24 mouse cellular contexts compared by ENCODE assay signal in the genomic region with DNA sequence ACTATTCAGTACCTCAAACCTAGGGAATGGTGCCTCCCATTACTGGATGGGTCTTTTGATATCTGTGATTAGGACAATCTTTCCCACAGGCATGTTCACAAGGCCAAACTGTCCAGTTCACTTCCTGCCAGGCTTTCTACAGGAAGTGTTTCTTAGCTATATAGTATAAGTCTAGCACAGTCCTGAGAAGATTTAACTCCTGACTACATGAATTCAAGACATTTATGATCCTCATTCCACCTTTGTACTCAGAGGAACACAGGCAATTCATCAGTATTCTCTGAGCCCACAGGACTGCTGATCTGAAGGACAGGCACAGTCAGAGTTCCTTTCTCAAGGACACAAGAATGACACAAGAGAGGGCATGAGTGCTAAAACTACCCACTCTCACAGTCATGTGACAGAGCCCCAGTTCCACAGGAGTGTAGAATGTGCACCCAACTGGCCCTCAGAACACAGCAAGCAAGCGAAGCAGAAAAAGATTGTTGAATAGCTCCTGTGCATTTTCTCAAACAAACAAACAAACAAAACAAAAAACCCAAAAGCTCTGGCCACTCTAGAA. TPM values are rescaled to one million over a fixed set of nuclear protein-coding genes. Genes with fewer than 3 reads are reported as not detected.
DNase-seq lines count a peak whose midpoint lies in the region; ATAC-seq and TF ChIP-seq lines count a peak whose summit lies in the region.
"Had no signal": no experiment of that assay in that cellular context is flagged by ENCODE, and none has a peak within 500 bp of the region (broad histone marks: within the 10 kb centered on the region; RNA-seq: fewer than 3 reads in every experiment).

No protein-coding gene starts in this region.

- no peaks in the 10 kb centered on the region for H3K36me3 ChIP-seq in intestine, embryonic 16.5 days (ENCODE audit: control insufficient read depth, insufficient read depth, low read length)
- H3K36me3 ChIP-seq in intestine, embryonic 15.5 days, result no peaks in the 10 kb centered on the region
- no peaks in the 10 kb centered on the region for H3K36me3 ChIP-seq in intestine, postnatal 0 days (ENCODE audit: control insufficient read depth, insufficient read depth)
- H3K36me3 ChIP-seq: embryonic facial prominence, embryonic 10.5 days; embryonic facial prominence, embryonic 12.5 days; forebrain, embryonic 15.5 days; G1E had no signal

- peak; percentile 46 to 75 for DNase-seq in adrenal gland, adult (ENCODE audit: inconsistent age in 2 of 2, low spot score in 1 of 2)
- DNase-seq in adrenal gland, adult 18-20 months (ENCODE audit: low spot score in 2 of 2), result no peak
- peak; percentile 28 for DNase-seq in adrenal gland, postnatal 36 days
- no peak for DNase-seq in adrenal gland, postnatal 14 days
- DNase-seq: adrenal gland, postnatal 25 days; B cell, adult 2 months; cerebellum, adult 11-12 months; cerebellum, adult 2 months; cerebellum, adult 9-10 months; cerebellum, postnatal 10 days; cerebellum, postnatal 25 days; forebrain, postnatal 0 days had no signal

- H3K4me1 ChIP-seq in intestine, embryonic 16.5 days (ENCODE audit: control insufficient read depth, insufficient read depth, low read length), result no peaks in the 10 kb centered on the region
- no peaks in the 10 kb centered on the region for H3K4me1 ChIP-seq in intestine, embryonic 15.5 days (replicated peaks)
- H3K4me1 ChIP-seq in intestine, postnatal 0 days (replicated peaks; ENCODE audit: control insufficient read depth, insufficient read depth, low read length), result no peaks in the 10 kb centered on the region
- H3K4me1 ChIP-seq: embryonic facial prominence, embryonic 10.5 days; embryonic facial prominence, embryonic 12.5 days; forebrain, embryonic 13.5 days; forebrain, embryonic 15.5 days had no signal

- H3K4me3 ChIP-seq in intestine, embryonic 16.5 days (ENCODE audit: low read length), result no peak overlapping the region
- H3K4me3 ChIP-seq in intestine, embryonic 15.5 days (replicated peaks), result no peak overlapping the region
- no peak overlapping the region for H3K4me3 ChIP-seq in intestine, postnatal 0 days (ENCODE audit: low read depth, low read length)
- H3K4me3 ChIP-seq: embryonic facial prominence, embryonic 10.5 days; embryonic facial prominence, embryonic 12.5 days; forebrain, embryonic 13.5 days; forebrain, embryonic 15.5 days had no signal

- 100% methylated on average over 1 of the region's 1 CpGs for WGBS in intestine, embryonic 16.5 days
- 95% methylated on average over 1 of the region's 1 CpGs for WGBS in intestine, embryonic 15.5 days
- 100% methylated on average over 1 of the region's 1 CpGs for WGBS in intestine, postnatal 0 days

- H3K4me2 ChIP-seq in intestine, embryonic 16.5 days (ENCODE audit: low read depth, low read length), result no peak overlapping the region
- H3K4me2 ChIP-seq in intestine, embryonic 15.5 days (replicated peaks), result no peak overlapping the region
- H3K4me2 ChIP-seq in intestine, postnatal 0 days (replicated peaks; ENCODE audit: low read depth), result no peak overlapping the region
- H3K4me2 ChIP-seq: embryonic facial prominence, embryonic 12.5 days; forebrain, embryonic 13.5 days; forebrain, embryonic 15.5 days had no signal

- H3K9ac ChIP-seq in intestine, embryonic 16.5 days (ENCODE audit: low read depth, low read length), result no peak overlapping the region
- H3K9ac ChIP-seq in intestine, embryonic 15.5 days, result no peak overlapping the region
- H3K9ac ChIP-seq in intestine, postnatal 0 days (ENCODE audit: low read depth, low read length), result no peak overlapping the region
- H3K9ac ChIP-seq: embryonic facial prominence, embryonic 12.5 days; forebrain, embryonic 13.5 days; forebrain, embryonic 15.5 days; forebrain, postnatal 0 days had no signal

- TF ChIP-seq CTCF in intestine, postnatal 0 days (IDR thresholded peaks at IDR 0.05; ENCODE audit: low read depth), result no peak

- no peaks in the 10 kb centered on the region for H3K27me3 ChIP-seq in intestine, embryonic 16.5 days (replicated peaks; ENCODE audit: control insufficient read depth, insufficient read depth, low read length)
- no peaks in the 10 kb centered on the region for H3K27me3 ChIP-seq in intestine, embryonic 15.5 days (replicated peaks)
- no peaks in the 10 kb centered on the region for H3K27me3 ChIP-seq in intestine, postnatal 0 days (replicated peaks; ENCODE audit: control insufficient read depth, insufficient read depth, low read length)
- H3K27me3 ChIP-seq: CH12.LX; embryonic facial prominence, embryonic 12.5 days; forebrain, embryonic 13.5 days; forebrain, embryonic 15.5 days; Patski had no signal

- peak; percentile 23; the same call in 1 of the 2 replicates for ATAC-seq in intestine, embryonic 16.5 days
- no peak for ATAC-seq in intestine, embryonic 15.5 days
- peak; percentile 92 for ATAC-seq in intestine, postnatal 0 days
- ATAC-seq: activated CD4-positive, CD25-positive, alpha-beta regulatory T cell, adult 4 months; CD4-positive, CD25-positive, alpha-beta regulatory T cell, adult 4 months; forebrain, embryonic 13.5 days; forebrain, embryonic 15.5 days; forebrain, postnatal 0 days; Patski had no signal

- H3K27ac ChIP-seq in intestine, embryonic 16.5 days (ENCODE audit: low read length), result no peak overlapping the region
- H3K27ac ChIP-seq in intestine, embryonic 15.5 days, result no peak overlapping the region
- H3K27ac ChIP-seq in intestine, postnatal 0 days (ENCODE audit: low read depth, low read length), result no peak overlapping the region
- H3K27ac ChIP-seq: embryonic facial prominence, embryonic 10.5 days; embryonic facial prominence, embryonic 12.5 days; forebrain, embryonic 13.5 days; forebrain, embryonic 15.5 days had no signal

- peaks cover 9% of the 10 kb centered on the region; the same call in 1 of the 2 replicates for H3K9me3 ChIP-seq in intestine, embryonic 16.5 days (ENCODE audit: control insufficient read depth, low read length)
- H3K9me3 ChIP-seq in intestine, embryonic 15.5 days, result no peaks in the 10 kb centered on the region
- H3K9me3 ChIP-seq in intestine, postnatal 0 days (ENCODE audit: control insufficient read depth), result peaks cover 9% of the 10 kb centered on the region; the same call in 1 of the 2 replicates
- H3K9me3 ChIP-seq: forebrain, embryonic 15.5 days had no signal

RNA-seq across cellular contexts. Expression of gene Birc3, which starts 9.4 kb away (rescaled TPM):
- total RNA-seq in adrenal gland, adult 18-20 months (2021), result 10 to 100 TPM; 13.8 to 26.3 TPM
- 10 to 100 TPM; 19.7 to 30.9 TPM for total RNA-seq in adrenal gland, postnatal 36 days (2021)
- 19.0 and 27.8 TPM in 2 replicates for total RNA-seq in adrenal gland, postnatal 14 days (2021)
- 12.7 and 15.3 TPM in 2 replicates for polyA plus RNA-seq in intestine, embryonic 16.5 days (2015; fragmentation: Nextera tagmentation; extraction: Ambion mirVana)
- 11.7 and 11.9 TPM in 2 replicates for polyA plus RNA-seq in intestine, embryonic 15.5 days (2015; fragmentation: Nextera tagmentation; extraction: Ambion mirVana)
- 8.2 and 8.6 TPM in 2 replicates for polyA plus RNA-seq in intestine, postnatal 0 days (2015; fragmentation: Nextera tagmentation; extraction: Ambion mirVana)

RNA-seq across cellular contexts. Expression of gene Birc2, which starts 45.5 kb away (rescaled TPM):
- total RNA-seq in adrenal gland, adult 18-20 months (2021), result 10 to 100 TPM; 38.8 to 50.5 TPM
- 10 to 100 TPM; 48.7 to 59.8 TPM for total RNA-seq in adrenal gland, postnatal 36 days (2021)
- total RNA-seq in adrenal gland, postnatal 14 days (2021), result 40.6 and 46.6 TPM in 2 replicates
- 26.9 and 27.6 TPM in 2 replicates for polyA plus RNA-seq in intestine, embryonic 16.5 days (2015; fragmentation: Nextera tagmentation; extraction: Ambion mirVana)
- 28.9 and 32.1 TPM in 2 replicates for polyA plus RNA-seq in intestine, embryonic 15.5 days (2015; fragmentation: Nextera tagmentation; extraction: Ambion mirVana)
- 18.4 and 18.5 TPM in 2 replicates for polyA plus RNA-seq in intestine, postnatal 0 days (2015; fragmentation: Nextera tagmentation; extraction: Ambion mirVana)

Comparison
In these comparisons a context has a peak if more than half of its experiments do, and no peak if none do; other contexts are left out.
1. DNase-seq: peak in adrenal gland, adult (2 of 2) and adrenal gland, postnatal 36 days (2 of 2); none in adrenal gland, adult 18-20 months (0 of 2) and adrenal gland, postnatal 14 days (single experiment).